Mouse (Mus musculus) limb, embryonic 13.5 days (tissue): Measurements from ENCODE around the gene Gm7879. TPM values are rescaled to one million over a fixed set of nuclear protein-coding genes. Genes with fewer than 3 reads are reported as not detected.
A peak's percentile ranks its signal among the peaks of the same experiment; 100 is the strongest.
"Not testable (repeated sequence)": the region's sequence is repeated elsewhere in the genome, so short reads cannot be mapped to it uniquely, and the experiment has no call there.

Experiments
- ATAC-seq: fragments of 200-750 bp; cut with Nextera tagmentation; 2 replicates; pipeline ENCODE4 v1.8.0; 2017; ENCODE audit warnings: low read depth, moderate number of reproducible peaks, moderate TSS enrichment; ENCODE audit not compliant: low FRiP score
- H3K27ac ChIP-seq: fragments of 300-500 bp; sonication (generic); 2 replicates; pipeline ENCODE4 v1.5.1; 2015; ENCODE audit warnings: inconsistent platforms, mild to moderate bottlenecking, moderate library complexity
- H3K27me3 ChIP-seq: fragments of 300-500 bp; sonication (generic); 2 replicates; pipeline ENCODE4 v1.6.1; 2015; ENCODE audit warnings: mild to moderate bottlenecking, inconsistent platforms
- H3K36me3 ChIP-seq: fragments of 300-500 bp; sonication (generic); 2 replicates; pipeline ENCODE4 v1.6.1; 2015; ENCODE audit warnings: inconsistent platforms, mild to moderate bottlenecking, moderate library complexity
- H3K4me1 ChIP-seq: fragments of 300-500 bp; sonication (generic); 2 replicates; pipeline ENCODE4 v1.6.1; 2015; ENCODE audit warnings: inconsistent platforms
- H3K4me2 ChIP-seq: fragments of 300-500 bp; sonication (generic); replicated peaks from 2 replicates; pipeline ENCODE4 v1.6.1; 2015; ENCODE audit warnings: inconsistent platforms, mild to moderate bottlenecking, moderate library complexity
- H3K4me3 ChIP-seq: fragments of 300-500 bp; sonication (generic); 2 replicates; pipeline ENCODE4 v1.5.1; 2015; ENCODE audit warnings: moderate library complexity, mild to moderate bottlenecking, inconsistent platforms
- H3K9ac ChIP-seq: fragments of 300-500 bp; sonication (generic); 2 replicates; pipeline ENCODE4 v1.6.1; 2015; ENCODE audit warnings: mild to moderate bottlenecking, inconsistent platforms
- H3K9me3 ChIP-seq: fragments of 300-500 bp; sonication (generic); 2 replicates; pipeline ENCODE4 v1.6.1; 2016; ENCODE audit warnings: inconsistent platforms
- WGBS: fragments of 180-500 bp; shearing (Covaris S2); methylation state at CpG from one replicate; pipeline ENCODE4 v1.1.7; 2015; 5-methylcytosine and 5-hydroxymethylcytosine counted together
- polyA plus RNA-seq: library from polyadenylated mRNA; unstranded; fragments of >200 nt; fragmentation: Nextera tagmentation; extraction: Ambion mirVana; gene quantifications from 2 replicates; pipeline ENCODE4 v1.2.1, GENCODE M21; 2015

Gm7879 gene
- polyA plus RNA-seq, result 0.57 TPM in 1 of 2 replicates, not detected in the other

DNA sequence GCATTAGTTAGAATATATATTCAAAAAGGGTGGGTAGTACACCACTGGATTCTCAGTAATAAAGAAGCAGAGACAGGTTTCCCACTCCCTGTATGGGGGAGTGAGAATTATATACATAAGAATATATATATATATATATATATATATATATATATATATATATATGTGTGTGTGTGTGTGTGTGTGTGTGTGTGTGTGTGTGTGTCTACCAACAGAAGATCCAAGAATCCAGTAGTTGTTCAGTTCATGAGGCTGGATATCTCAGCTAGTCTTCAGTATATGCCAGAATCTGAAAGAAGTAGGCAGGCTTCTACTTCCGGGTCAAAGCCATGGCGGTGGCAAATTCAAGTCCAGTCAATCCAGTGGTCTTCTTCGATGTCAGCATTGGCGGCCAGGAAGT, at the start of gene Gm7879:
Gm7879 (plus strand) TSS at position 301 of the 400 bp plus-strand sequence.
- not testable (repeated sequence) for H3K27me3 ChIP-seq, H3K4me2 ChIP-seq, ATAC-seq, H3K9me3 ChIP-seq, H3K4me1 ChIP-seq, H3K4me3 ChIP-seq, H3K27ac ChIP-seq, H3K9ac ChIP-seq, H3K36me3 ChIP-seq
- WGBS, result 94% methylated on average over 4 of the region's 4 CpGs

DNA sequence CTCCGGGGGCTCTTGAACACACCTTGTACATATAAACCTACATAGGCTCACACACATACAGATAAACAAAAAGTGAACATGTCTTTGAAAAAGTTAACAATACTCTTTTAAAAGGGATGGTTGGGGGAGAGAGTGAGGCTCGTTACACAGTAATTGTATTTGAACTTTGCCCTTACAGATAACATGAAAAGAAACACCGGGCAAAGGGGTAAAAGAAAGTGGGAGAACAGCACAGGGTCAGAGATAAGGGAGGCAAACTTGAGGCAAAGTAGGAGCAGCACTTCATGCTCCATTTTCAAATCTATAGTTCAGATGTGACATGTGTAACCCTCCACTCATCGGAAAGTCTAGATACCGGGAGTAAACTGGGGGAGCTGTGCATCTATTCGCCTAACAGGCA, 49.3 kb upstream of the Gm7879 start:
- no peak for ATAC-seq
- no peaks in the 10 kb centered on the region for H3K27me3 ChIP-seq
- no peak overlapping the region for H3K4me2 ChIP-seq
- H3K9me3 ChIP-seq, result no peaks in the 10 kb centered on the region
- H3K36me3 ChIP-seq, result no peaks in the 10 kb centered on the region
- 70% methylated on average over 6 of the region's 6 CpGs for WGBS
- H3K4me3 ChIP-seq, result no peak overlapping the region
- no peak overlapping the region for H3K27ac ChIP-seq
- H3K9ac ChIP-seq, result no peak overlapping the region
- H3K4me1 ChIP-seq, result peaks cover 3% of the 10 kb centered on the region

DNA sequence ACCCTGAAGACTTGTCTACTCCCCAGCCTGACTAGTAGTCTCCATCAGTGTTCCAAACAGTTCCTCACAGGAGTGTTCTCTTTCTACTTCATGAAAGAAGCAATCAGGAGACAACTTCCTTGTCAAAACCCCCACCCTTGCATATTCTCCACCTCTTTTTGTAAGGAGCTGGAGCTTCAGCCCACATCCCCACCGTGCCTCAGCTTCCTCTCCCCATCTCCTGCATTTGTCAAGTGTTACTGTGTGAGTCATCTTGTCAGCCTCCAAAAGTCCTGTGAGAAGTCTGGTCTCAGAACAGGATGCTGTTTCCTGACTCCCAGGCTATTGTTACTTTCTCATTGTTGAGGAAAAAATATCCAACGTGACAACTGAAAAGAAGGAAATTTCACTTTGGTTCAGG, 47.6 kb upstream of the Gm7879 start:
- Histone ChIP-seq H3K4me1 (peaks cover 11% of the 10 kb centered on the region), H3K4me3 (no peak overlapping the region), H3K4me2 (no peak overlapping the region), H3K9me3 (no peaks in the 10 kb centered on the region), H3K27ac (no peak overlapping the region), H3K36me3 (no peaks in the 10 kb centered on the region), H3K9ac (no peak overlapping the region), H3K27me3 (no peaks in the 10 kb centered on the region)
- WGBS, result 84% methylated on average over 2 of the region's 2 CpGs
- ATAC-seq, result no peak

DNA sequence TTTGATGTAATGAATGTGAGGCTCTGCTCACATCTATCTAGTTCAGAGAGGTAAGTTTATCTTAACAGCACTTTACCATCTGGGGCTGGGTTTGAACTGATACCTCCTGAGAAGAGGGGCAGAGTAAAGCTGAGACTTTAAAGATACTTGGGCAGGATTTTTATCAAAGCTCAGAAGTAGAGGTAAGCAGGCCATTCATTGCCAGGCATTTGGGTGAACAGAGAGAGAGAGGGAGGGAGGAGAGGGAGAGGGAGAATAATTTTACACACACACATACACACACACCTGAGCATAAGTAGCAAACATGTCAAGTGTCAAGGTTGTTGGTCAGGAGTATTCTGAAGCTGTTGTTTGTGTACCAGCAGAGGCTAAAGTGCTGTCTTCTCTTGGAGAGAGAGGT, 44.7 kb upstream of the Gm7879 start, which contains the start of gene Cd38:
Cd38 (plus strand) TSS at position 301 of the 400 bp plus-strand sequence.
- ATAC-seq, result no peak
- peak within 1 kb of the TSS; percentile 78 for H3K4me2 ChIP-seq
- peaks cover 11% of the 10 kb centered on the region for H3K4me1 ChIP-seq
- peak within 1 kb of the TSS; percentile 45 for H3K4me3 ChIP-seq
- no peaks in the 10 kb centered on the region for H3K9me3 ChIP-seq
- H3K27ac ChIP-seq, result 0 out of 2 replicates have a peak within 1 kb of the TSS, but pooled peaks have one; percentile 4
- H3K27me3 ChIP-seq, result no peaks in the 10 kb centered on the region
- no peaks in the 10 kb centered on the region for H3K36me3 ChIP-seq
- H3K9ac ChIP-seq, result peak within 1 kb of the TSS; percentile 70

DNA sequence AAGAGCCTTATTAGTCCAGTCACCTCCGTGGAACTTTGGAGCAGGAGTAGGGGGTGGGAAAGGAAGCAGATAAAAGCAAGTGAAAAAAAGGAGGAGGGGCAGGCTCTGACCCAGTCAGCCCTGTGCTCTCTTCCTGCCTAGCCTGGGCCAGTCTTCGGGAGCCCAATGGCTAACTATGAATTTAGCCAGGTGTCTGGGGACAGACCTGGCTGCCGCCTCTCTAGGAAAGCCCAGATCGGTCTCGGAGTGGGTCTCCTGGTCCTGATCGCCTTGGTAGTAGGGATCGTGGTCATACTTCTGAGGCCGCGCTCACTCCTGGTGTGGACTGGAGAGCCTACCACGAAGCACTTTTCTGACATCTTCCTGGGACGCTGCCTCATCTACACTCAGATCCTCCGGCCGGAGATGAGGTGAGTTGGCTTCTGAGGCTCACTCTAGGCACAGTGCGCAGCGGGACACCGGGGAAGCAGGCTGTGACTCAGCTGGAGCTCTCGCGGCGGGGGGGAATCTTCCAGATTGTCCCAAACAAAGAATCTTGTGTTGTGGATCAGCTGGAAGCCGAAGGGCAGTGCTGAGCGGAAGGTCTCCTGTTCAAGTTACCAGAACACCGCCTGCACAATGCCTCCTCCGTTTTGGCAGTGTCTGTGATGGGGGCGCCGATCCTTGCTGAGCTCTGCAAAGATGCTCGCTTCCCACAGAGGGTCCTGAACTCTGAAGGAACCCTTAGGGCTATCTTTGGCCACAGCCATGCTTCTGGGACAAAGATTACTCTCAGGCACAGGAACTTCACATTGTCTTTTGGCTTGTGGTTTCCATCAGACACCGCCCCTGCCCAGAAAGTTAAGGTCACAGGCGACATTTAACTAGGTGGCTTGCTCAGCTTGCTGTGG, 44.0 kb upstream of the Gm7879 start:
- Histone ChIP-seq H3K36me3 (no peaks in the 10 kb centered on the region), H3K4me2 (peak overlapping the region; percentile 78), H3K9me3 (no peaks in the 10 kb centered on the region), H3K9ac (peak overlapping the region; percentile 70), H3K27me3 (no peaks in the 10 kb centered on the region), H3K27ac (0 out of 2 replicates have a peak overlapping the region, but pooled peaks have one; percentile 4), H3K4me3 (peak overlapping the region; percentile 45), H3K4me1 (peaks cover 11% of the 10 kb centered on the region)
- 3% methylated on average over 28 of the region's 28 CpGs for WGBS
- ATAC-seq, result peak; percentile 64

DNA sequence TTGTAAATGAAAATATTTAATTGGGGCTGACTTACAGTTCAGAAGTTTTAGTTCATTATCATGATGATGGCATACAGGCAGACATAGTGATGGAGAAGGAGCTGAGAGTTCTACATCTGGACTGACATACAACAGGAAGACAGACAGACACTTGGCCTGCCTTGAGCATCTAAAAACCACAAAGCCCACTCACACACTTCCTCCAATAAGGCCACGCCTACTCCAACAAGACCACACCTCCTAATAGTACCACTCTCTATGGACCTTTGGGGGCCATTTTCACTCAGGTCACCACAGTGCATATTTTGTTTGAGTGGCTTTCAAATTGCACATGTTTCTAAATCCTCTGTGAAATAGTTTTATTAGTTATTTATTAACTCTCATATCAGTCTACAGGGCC, 41.1 kb upstream of the Gm7879 start:
- no peak overlapping the region for H3K9ac ChIP-seq
- no peaks in the 10 kb centered on the region for H3K27me3 ChIP-seq
- H3K4me2 ChIP-seq, result no peak overlapping the region
- H3K4me3 ChIP-seq, result no peak overlapping the region
- no peak overlapping the region for H3K27ac ChIP-seq
- H3K4me1 ChIP-seq, result peaks cover 11% of the 10 kb centered on the region
- H3K9me3 ChIP-seq, result no peaks in the 10 kb centered on the region
- 80% methylated on average over 1 of the region's 1 CpGs for WGBS
- no peaks in the 10 kb centered on the region for H3K36me3 ChIP-seq
- ATAC-seq, result no peak

DNA sequence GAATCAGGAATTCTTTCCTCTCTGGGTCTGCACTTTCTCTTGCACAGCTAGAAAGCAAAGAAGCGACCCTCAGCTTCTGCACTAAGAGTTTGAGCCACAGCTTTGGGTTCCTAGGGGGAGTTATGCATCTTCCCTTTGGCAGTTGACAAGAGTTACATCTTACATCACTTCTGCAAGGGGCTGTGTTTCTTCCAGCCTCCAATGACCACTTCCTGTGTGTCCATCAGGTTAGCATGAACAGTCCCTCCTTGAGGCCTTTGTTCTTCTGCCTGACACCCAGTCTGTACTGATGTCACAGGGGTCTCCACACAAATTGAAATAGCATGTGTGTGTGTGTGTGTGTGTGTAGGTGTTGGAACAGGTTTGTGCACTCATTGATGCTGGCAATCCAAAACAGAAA, 40.3 kb upstream of the Gm7879 start:
- ATAC-seq, result no peak

DNA sequence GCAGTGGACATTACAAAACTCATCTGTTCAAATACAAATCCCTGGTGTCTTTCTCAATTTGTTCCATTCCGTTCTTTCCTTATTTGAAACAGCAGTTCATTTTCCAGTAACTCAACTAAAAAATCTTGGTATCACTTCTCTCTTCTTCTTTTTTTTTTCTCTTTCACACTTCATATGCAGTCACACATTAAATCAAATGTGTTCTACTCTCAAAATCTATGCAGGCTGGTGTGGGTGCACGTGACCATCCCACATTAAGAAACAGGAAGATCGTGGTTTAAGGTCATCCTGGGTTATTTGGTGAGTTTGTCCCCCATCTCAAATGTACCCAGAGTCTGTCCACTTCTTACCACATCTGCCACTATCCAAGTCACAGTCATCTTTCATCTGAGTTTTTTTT, 30.9 kb upstream of the Gm7879 start:
- Histone ChIP-seq H3K4me1 (peaks cover 9% of the 10 kb centered on the region; the same call in 1 of the 2 replicates), H3K36me3 (no peaks in the 10 kb centered on the region), H3K27ac (no peak overlapping the region), H3K27me3 (no peaks in the 10 kb centered on the region), H3K9ac (no peak overlapping the region), H3K4me2 (no peak overlapping the region), H3K9me3 (no peaks in the 10 kb centered on the region), H3K4me3 (no peak overlapping the region)
- WGBS, result 84% methylated on average over 3 of the region's 3 CpGs
- no peak for ATAC-seq

More for the DNA sequence above, 40.3 kb upstream of the Gm7879 start:
- Histone ChIP-seq H3K4me1 (peaks cover 11% of the 10 kb centered on the region), H3K9me3 (no peaks in the 10 kb centered on the region), H3K9ac (no peak overlapping the region), H3K27me3 (no peaks in the 10 kb centered on the region), H3K27ac (no peak overlapping the region), H3K36me3 (no peaks in the 10 kb centered on the region), H3K4me3 (no peak overlapping the region), H3K4me2 (no peak overlapping the region)
- WGBS, result 69% methylated on average over 1 of the region's 1 CpGs

DNA sequence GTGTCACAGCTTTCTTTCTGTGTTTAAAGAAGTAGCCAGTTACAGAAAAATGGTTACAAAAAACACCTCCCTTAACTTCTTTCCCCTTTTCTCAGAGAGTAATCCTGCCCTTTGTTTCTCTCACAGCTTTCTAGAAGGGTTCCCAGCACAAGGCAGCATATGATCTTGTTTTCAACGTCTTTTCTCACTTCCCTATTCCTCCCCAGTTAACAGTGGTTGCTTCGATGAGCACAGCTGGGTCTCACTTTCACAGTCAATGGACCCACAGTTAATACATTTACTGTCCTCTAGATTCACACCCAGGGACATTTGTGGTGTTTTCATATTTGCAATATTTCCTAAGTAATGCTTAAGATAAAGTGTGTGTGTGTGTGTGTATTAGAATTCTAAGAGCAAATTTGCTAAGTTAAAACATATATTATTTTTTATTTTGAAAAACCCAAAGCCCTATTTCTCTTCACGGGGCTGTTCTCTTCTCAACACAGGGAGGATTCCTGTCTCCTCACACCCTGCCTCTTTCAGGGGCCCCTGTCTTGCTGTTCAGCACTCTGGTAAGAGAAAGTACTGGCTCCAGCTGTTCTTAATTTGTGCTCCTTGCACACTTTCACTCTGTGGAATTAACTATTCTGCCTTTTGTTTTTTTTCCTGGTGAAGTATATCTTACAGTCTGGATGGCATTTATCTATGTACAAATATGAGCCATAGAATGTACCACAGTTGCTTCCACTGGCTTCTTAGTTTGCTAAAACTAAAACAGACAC, 27.7 kb upstream of the Gm7879 start:
- Histone ChIP-seq H3K27me3 (no peaks in the 10 kb centered on the region), H3K9me3 (no peaks in the 10 kb centered on the region), H3K4me1 (peaks cover 9% of the 10 kb centered on the region; the same call in 1 of the 2 replicates), H3K9ac (no peak overlapping the region), H3K4me3 (no peak overlapping the region), H3K36me3 (no peaks in the 10 kb centered on the region), H3K27ac (peak overlapping the region; percentile 40; the same call in 1 of the 2 replicates), H3K4me2 (no peak overlapping the region)
- no peak for ATAC-seq
- WGBS, result 18% methylated on average over 3 of the region's 3 CpGs

DNA sequence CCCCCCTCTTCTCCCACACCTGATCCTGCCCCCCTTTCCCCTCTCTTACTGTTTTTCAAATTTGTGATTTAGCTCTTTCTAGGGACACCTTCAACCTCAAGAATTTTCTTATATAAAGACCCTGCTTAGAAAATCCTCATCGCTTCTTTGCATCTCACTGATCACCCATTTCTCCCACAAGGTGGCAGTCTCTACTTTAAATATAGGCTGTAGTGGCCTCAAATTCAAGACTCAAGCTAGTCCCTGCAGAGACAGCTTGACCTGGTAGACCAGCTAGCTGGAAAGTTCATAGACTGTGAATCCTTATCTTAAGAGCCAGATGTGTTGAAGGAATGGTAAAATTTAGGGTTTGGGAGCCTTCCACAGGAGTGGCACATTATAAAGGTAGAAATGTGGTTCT, 20.6 kb upstream of the Gm7879 start:
- H3K9me3 ChIP-seq, result no peaks in the 10 kb centered on the region
- no peak overlapping the region for H3K27ac ChIP-seq
- WGBS, result 16% methylated on average over 1 of the region's 1 CpGs

DNA sequence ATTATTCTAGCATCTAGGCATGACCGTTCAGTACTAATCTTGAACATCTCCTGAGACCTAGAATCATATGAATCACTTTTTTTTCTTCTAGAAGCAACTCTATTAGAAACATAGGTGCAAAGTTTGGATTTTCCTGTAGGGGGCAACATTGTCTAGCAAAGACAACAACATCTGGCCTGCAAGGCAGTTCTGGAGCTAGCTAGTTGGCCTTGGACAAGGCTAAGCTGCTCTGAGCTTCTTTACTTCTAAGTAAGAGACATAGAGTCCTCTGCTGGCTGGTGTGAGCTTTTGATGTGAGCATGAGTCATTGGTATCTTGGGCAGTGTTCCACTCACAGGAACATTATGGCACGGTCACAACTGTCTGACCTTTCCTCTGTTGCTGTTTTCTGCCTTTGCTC, 18.8 kb upstream of the Gm7879 start:
- WGBS, result 62% methylated on average over 2 of the region's 2 CpGs
- H3K4me3 ChIP-seq, result no peak overlapping the region
- no peak overlapping the region for H3K4me2 ChIP-seq
- no peak overlapping the region for H3K27ac ChIP-seq
- H3K4me1 ChIP-seq, result peaks cover 23% of the 10 kb centered on the region
- no peaks in the 10 kb centered on the region for H3K9me3 ChIP-seq
- H3K36me3 ChIP-seq, result no peaks in the 10 kb centered on the region
- no peak for ATAC-seq
- H3K9ac ChIP-seq, result no peak overlapping the region
- no peaks in the 10 kb centered on the region for H3K27me3 ChIP-seq

More for the DNA sequence above, 20.6 kb upstream of the Gm7879 start:
- no peaks in the 10 kb centered on the region for H3K27me3 ChIP-seq
- no peaks in the 10 kb centered on the region for H3K36me3 ChIP-seq
- no peak; the same call in 1 of the 2 replicates for ATAC-seq
- H3K4me1 ChIP-seq, result peaks cover 18% of the 10 kb centered on the region
- no peak overlapping the region for H3K4me2 ChIP-seq
- no peak overlapping the region for H3K9ac ChIP-seq
- H3K4me3 ChIP-seq, result no peak overlapping the region

DNA sequence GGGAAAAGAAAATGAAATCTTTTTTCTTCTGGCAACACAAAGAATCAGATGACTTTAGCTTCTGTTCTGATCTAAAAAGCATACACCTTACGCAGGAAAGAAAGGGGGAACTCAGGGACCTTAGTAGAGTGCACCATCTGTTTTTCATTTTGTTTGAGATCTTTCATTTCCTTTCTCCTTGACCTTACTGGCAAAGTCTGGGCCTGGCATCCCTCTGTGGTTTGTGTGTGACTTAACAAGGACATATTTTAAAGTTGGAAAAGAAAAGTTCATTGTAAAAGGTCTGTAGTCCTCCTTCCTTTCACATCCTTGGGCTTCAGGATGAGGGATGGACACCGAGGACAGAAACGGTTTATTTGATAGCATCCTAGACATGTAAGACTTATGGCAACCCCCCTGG, 17.0 kb upstream of the Gm7879 start:
- Histone ChIP-seq H3K4me3 (no peak overlapping the region), H3K9me3 (no peaks in the 10 kb centered on the region), H3K27me3 (no peaks in the 10 kb centered on the region), H3K27ac (peak overlapping the region; percentile 79), H3K4me2 (no peak overlapping the region), H3K4me1 (peaks cover 27% of the 10 kb centered on the region), H3K36me3 (no peaks in the 10 kb centered on the region), H3K9ac (no peak overlapping the region)
- peak; percentile 87 for ATAC-seq
- 21% methylated on average over 3 of the region's 3 CpGs for WGBS
